Mouse (Mus musculus) heart, postnatal 4 days (tissue): Measurements from ENCODE around the gene Lrig3. TPM values are rescaled to one million over a fixed set of nuclear protein-coding genes. Genes with fewer than 3 reads are reported as not detected.

Source experiments
- DNase-seq: peaks from one replicate; pipeline ENCODE4 v3.0.0; 2021
- total RNA-seq, 2 experiments: library from RNA; stranded (reverse); gene quantifications; 2 replicates each; pipeline ENCODE4 v1.2.3; 2021

Lrig3 gene
- total RNA-seq, 2 experiments from 2014 or later: 3.5 to 4.0 TPM

DNA sequence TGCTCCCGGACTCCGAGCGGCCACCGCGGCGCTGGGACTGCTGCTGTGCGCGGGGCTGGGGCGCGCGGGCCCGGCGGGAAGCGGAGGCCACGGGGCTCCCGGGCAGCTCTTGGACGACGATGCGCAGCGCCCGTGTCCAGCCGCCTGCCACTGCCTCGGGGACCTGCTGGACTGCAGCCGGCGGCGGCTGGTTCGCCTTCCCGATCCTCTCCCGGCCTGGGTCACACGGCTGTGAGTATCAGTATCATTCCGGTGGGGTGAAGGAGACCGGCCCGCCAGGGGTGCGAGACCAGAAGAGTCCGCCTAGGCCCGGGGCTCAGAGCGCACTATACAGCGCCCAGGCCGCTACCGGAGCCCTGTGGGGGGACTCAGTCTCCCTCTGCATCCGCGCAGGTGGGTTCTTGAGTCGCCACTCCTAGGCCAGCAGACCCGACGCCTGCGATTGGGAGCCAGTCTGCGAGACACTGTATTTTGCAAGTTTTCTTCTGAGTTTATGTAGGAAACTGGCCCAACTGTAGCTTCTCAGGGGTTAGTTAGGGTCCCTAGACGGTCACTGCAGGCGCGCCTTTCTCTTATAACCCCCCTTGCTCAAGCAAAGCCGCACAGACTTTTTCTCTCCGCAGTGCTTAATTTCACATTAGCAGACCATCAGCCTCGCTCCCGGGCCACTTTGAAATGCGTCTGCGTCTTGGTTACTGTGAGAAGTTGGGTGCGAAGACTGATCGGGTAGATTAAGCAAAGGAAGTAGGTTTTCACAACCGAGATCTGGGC lies 698 bp downstream of the Lrig3 start:
- DNase-seq: peak; percentile 44

GRCm38 (mm10) chr10:125967436-125968160 lies 1.6 kb downstream of the Lrig3 start:
- no peak for DNase-seq

- no peak for DNase-seq
Measured at GRCm38 (mm10) chr10:125968191-125969132, 2.5 kb downstream of the Lrig3 start.

- DNase-seq: no peak
Measured at GRCm38 (mm10) chr10:125969133-125969490, 3.1 kb downstream of the Lrig3 start.

DNA sequence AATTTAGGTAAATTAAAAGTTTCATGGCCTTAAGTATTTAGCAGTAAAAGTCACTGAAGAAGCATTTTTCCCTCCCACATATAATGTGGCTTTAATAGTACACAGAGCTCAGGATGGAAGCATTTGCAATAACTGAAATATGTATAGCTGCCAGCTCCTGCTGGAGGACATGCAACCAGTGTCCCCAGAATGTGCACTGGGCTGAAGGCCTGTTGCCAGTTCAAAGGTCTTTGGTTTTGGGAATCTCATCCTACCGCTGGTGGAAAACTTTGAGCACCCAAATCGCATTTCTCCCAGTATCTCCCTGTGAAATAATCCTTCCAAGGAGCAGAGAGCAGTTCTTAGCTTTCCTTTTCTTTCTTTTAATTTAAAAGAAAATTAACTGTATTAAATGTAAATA lies 4.1 kb downstream of the Lrig3 start:
- no peak for DNase-seq

GRCm38 (mm10) chr10:125970500-125970899 lies 4.5 kb downstream of the Lrig3 start:
- peak; percentile 21 for DNase-seq

GRCm38 (mm10) chr10:125973726-125974125 lies 7.8 kb downstream of the Lrig3 start:
- DNase-seq: no peak

- DNase-seq: no peak
Measured at GRCm38 (mm10) chr10:125981938-125982337, 16.0 kb downstream of the Lrig3 start.

DNA sequence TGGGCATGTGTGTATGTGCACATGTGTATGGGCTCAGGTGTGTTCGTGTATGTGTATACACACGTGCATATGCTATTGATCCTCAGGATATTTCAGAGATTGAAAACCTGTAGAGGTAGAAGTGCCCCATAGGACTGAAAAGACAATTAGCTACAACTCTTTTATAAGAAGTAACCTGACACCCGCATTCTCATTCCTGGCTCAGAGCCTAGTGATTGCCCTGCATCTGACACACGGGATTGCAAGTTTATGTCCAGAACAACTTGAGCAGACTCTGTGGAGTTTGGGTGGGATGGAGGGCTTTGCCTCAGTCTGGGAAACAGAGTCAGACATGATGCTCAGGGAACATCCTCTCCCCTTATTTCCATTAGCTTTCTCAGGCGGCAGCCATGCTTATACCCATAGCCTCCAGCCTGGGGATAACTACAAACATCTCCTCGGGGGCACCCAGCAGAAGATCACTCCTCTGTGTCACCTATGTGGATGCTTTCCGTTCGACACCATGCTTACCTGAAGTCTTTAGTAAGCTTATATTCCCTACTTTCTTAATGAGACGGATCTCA lies 18.6 kb downstream of the Lrig3 start:
- DNase-seq: no peak

DNA sequence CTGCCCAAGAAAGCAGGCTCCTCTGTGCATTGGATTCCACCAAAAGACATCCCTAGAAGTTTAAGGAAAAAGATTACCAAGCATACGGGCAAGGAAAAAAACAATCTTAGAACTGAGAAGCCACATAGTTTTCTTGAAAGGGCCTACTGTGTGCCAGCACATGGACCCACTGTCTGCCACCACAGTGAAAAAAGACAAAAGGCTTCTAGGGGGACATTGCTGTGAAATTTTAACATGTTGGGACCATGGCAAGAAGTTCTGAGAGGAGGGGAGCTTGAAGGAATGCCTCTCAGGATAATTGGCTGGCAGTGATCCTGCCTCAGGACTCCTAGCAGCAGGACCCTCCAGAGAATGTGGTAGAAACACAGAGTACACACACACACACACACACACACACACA lies 19.8 kb downstream of the Lrig3 start:
- no peak for DNase-seq

- DNase-seq: no peak
Measured at GRCm38 (mm10) chr10:125986443-125986842, 20.5 kb downstream of the Lrig3 start.

DNA sequence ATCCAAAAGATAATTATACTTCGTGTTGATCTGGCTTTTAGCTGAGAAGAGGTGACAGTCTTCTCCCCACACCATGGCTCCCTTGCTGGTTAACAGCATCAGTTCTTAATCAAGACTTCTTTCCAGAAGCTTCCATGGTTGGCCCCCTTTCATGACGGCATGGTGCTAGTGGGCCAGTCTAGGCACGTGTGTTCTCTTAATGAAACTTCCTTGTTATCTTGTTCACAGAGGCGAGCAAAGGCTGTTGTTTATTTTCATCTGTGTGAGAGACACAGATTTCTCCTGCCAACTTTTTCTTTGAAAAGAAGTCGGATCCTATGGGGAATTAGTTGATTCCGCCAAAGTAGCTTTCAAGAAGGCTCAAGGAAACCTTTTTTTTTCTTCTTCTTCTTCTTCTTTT lies 21.3 kb downstream of the Lrig3 start:
- DNase-seq: no peak

DNA sequence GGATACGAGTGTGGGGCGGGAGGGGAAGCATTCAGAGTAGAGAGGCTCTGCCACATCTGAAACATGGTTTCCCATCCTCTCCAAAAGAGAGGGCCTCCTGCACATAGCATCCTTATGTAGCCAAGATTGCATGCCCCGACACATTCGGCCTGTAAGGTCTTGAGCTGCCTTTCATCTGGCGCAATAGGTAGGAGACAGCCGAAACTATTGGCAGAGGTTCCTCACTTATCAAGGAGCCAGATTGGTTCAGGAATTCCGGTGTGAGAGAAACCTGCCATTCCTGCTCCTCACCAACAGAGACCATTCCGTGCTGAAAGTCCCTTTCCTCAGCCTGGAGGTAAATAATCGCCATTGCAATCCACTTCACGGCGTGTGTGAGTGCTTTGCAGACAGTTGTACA lies 22.1 kb downstream of the Lrig3 start:
- DNase-seq: no peak

GRCm38 (mm10) chr10:125989890-125990289 lies 23.9 kb downstream of the Lrig3 start:
- no peak for DNase-seq

DNA sequence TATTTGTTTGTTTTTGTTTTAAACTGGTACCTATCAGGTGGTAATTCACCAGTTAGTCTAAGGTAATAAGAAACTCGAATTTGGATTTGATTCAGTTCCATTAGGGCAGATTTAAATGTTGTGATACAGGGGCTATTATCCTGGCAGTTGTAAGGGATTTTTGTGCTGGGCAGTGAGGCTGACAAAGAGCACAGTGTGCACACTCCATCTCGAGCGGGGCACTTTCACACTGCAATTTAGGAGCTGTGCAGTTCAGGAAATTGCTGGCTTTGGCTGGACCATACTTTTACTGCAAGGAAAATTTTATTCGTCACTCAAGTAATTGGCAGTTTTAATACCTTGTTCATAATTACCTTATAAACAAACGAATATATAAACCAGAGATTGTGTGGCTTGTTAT lies 24.4 kb downstream of the Lrig3 start:
- DNase-seq: no peak

GRCm38 (mm10) chr10:125991819-125992218 lies 25.9 kb downstream of the Lrig3 start:
- DNase-seq: no peak

- DNase-seq: peak; percentile 40
Measured at GRCm38 (mm10) chr10:125994855-125995254, 28.9 kb downstream of the Lrig3 start.

DNA sequence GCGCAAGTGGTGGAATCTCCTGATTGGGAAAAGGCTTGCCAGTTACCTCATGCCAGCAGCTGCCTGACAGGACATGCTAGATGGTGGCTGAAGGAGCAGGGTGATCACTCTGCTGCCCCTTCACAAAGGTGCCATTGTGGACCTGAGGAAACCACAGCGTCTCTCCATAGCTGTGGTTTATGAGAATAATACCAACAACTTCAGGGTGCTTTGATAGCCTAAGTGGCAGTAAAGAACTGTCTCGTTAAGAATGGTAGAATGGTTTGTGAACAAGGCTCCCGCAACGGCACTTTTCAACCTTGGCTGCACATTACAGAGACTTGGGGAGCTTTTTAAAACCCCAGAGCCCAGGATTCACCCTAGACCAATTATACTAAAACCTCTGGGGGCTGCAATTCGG lies 29.7 kb downstream of the Lrig3 start:
- DNase-seq: no peak

DNA sequence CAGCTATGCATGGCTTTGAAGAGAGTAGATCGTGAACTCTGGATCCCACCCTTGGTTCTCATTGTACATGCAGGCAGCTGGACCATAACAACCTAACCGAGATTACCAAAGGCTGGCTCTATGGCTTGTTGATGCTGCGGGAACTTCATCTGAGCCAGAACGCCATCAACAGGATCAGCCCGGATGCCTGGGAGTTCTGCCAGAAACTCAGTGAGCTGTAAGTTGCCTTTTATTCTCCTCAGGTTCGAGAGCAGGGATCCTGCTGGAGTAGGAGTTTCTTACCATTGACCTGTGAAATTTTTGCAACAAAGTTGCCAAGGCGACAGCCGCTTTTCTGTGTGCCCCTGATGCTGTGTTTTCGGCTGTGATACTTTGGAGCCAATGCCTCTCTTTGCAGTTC lies 31.0 kb downstream of the Lrig3 start:
- DNase-seq: no peak

GRCm38 (mm10) chr10:125999561-125999960 lies 33.6 kb downstream of the Lrig3 start:
- no peak for DNase-seq

- DNase-seq: no peak
Measured at GRCm38 (mm10) chr10:126000861-126001390, 35.0 kb downstream of the Lrig3 start.

DNA sequence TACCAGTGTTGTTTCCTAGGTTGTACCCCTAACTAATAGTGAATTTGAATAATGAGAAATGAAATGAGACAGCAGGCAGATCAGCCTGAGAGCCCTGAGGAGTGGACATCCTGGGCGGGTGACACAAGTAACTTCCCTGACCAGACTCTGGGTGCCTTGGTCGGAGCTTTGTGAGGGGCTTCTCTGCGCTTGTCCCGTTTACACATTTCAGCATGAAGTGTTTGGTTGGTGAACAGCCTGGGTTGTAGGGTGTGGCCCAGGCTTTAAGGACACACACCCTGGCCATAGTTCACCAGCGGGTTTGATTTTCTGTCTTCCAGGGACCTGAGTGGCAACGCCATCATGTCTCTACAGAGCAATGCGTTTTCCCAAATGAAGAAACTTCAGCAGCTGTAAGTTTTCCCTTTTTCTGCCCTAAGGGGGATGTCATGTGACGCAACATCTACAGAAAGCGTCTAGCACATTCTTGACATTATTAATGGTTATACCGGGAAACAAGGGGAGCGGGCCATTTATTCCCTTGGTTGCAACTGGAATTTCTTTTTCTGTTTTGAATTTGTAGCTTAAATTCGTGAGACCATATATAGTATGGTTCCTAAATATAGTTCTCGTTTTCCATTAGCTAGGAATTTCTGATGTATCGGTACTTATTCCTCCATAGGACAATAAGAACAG lies 36.2 kb downstream of the Lrig3 start:
- DNase-seq: no peak
